Mouse (Mus musculus) erythroblast, embryonic 14.5 days (primary cell): Measurements from ENCODE around the gene Rnpep. TPM values are rescaled to one million over a fixed set of nuclear protein-coding genes. Genes with fewer than 3 reads are reported as not detected.
"Not testable (repeated sequence)": the region's sequence is repeated elsewhere in the genome, so short reads cannot be mapped to it uniquely, and the experiment has no call there.

Source experiments
- H3K27me3 ChIP-seq: 2 replicates; pipeline ENCODE4 v1.6.1; 2012; ENCODE audit warnings: inconsistent platforms; ENCODE audit not compliant: control insufficient read depth
- H3K36me3 ChIP-seq: 2 replicates; pipeline ENCODE4 v1.6.1; 2012; ENCODE audit warnings: mild to moderate bottlenecking, inconsistent platforms; ENCODE audit not compliant: control insufficient read depth
- H3K4me1 ChIP-seq: 2 replicates; pipeline ENCODE4 v1.6.1; 2012; ENCODE audit warnings: inconsistent platforms; ENCODE audit not compliant: control insufficient read depth
- H3K4me3 ChIP-seq: replicated peaks from 2 replicates; pipeline ENCODE3; 2012; ENCODE audit warnings: moderate library complexity, mild to moderate bottlenecking, inconsistent platforms
- H3K9me3 ChIP-seq: 2 replicates; pipeline ENCODE4 v1.6.1; 2012; ENCODE audit warnings: low read length, inconsistent platforms, mixed read lengths; ENCODE audit not compliant: control insufficient read depth
- GATA1 ChIP-seq: IDR thresholded peaks from 2 replicates; pipeline ENCODE4 v1.6.1; 2012; ENCODE audit warnings: low read length, inconsistent platforms, mixed read lengths
- TAL1 ChIP-seq: IDR thresholded peaks from 3 replicates; pipeline ENCODE4 v1.6.1; 2012; ENCODE audit warnings: low read length, inconsistent platforms, mixed read lengths
- polyA plus RNA-seq: library from polyadenylated mRNA; stranded (reverse); fragments of >175 nt; gene quantifications from 2 replicates; pipeline ENCODE4 v1.2.3, GENCODE M21; 2012

Rnpep gene
- polyA plus RNA-seq, 1 experiment, result 0.21 TPM

GRCm38 (mm10) chr1:135248434-135248850, 35.4 kb downstream of the Rnpep start:
- TF ChIP-seq GATA1 (no peak), TAL1 (no peak)
- Histone ChIP-seq H3K4me1 (peaks cover 59% of the 10 kb centered on the region), H3K4me3 (no peak overlapping the region), H3K36me3 (no peaks in the 10 kb centered on the region), H3K27me3 (peaks cover 6% of the 10 kb centered on the region), H3K9me3 (peaks cover 2% of the 10 kb centered on the region; the same call in 1 of the 2 replicates)

GRCm38 (mm10) chr1:135244014-135244413, 39.9 kb downstream of the Rnpep start:
- Histone ChIP-seq H3K4me3 (no peak overlapping the region), H3K27me3 (peaks cover 6% of the 10 kb centered on the region), H3K36me3 (no peaks in the 10 kb centered on the region), H3K9me3 (no peaks in the 10 kb centered on the region), H3K4me1 (peaks cover 26% of the 10 kb centered on the region)
- no peak for TF ChIP-seq TAL1
- no peak for TF ChIP-seq GATA1

- not testable (repeated sequence) for H3K27me3 ChIP-seq, H3K9me3 ChIP-seq, H3K4me3 ChIP-seq, H3K36me3 ChIP-seq
- peaks cover 18% of the 10 kb centered on the region for H3K4me1 ChIP-seq
Measured at GRCm38 (mm10) chr1:135240206-135240605, 43.7 kb downstream of the Rnpep start.

- no peak overlapping the region for H3K4me3 ChIP-seq
- peaks cover 9% of the 10 kb centered on the region for H3K4me1 ChIP-seq
- no peaks in the 10 kb centered on the region; the same call in 1 of the 2 replicates for H3K27me3 ChIP-seq
- TF ChIP-seq TAL1 (no peak), GATA1 (no peak)
- no peaks in the 10 kb centered on the region for H3K36me3 ChIP-seq
- H3K9me3 ChIP-seq, result no peaks in the 10 kb centered on the region
Measured at GRCm38 (mm10) chr1:135237131-135237851, 46.6 kb downstream of the Rnpep start.

- H3K4me3 ChIP-seq, result no peak overlapping the region
- no peaks in the 10 kb centered on the region for H3K9me3 ChIP-seq
- peaks cover 3% of the 10 kb centered on the region for H3K4me1 ChIP-seq
- no peak for TF ChIP-seq GATA1
- no peak for TF ChIP-seq TAL1
- no peaks in the 10 kb centered on the region; the same call in 1 of the 2 replicates for H3K27me3 ChIP-seq
- no peaks in the 10 kb centered on the region for H3K36me3 ChIP-seq
Measured at GRCm38 (mm10) chr1:135234771-135235170, 49.1 kb downstream of the Rnpep start.

GRCm38 (mm10) chr1:135233961-135234360, 49.9 kb downstream of the Rnpep start:
- H3K36me3 ChIP-seq, result no peaks in the 10 kb centered on the region
- no peaks in the 10 kb centered on the region; the same call in 1 of the 2 replicates for H3K27me3 ChIP-seq
- 0 out of 2 replicates have a peak, but pooled peaks cover 2% of the 10 kb centered on the region for H3K4me1 ChIP-seq
- TF ChIP-seq GATA1 (no peak), TAL1 (no peak)
- H3K4me3 ChIP-seq, result no peak overlapping the region
- no peaks in the 10 kb centered on the region for H3K9me3 ChIP-seq

- H3K4me1 ChIP-seq, H3K4me3 ChIP-seq, H3K9me3 ChIP-seq, H3K36me3 ChIP-seq, H3K27me3 ChIP-seq: not testable (repeated sequence)
Measured at GRCm38 (mm10) chr1:135231878-135232277, 52.0 kb downstream of the Rnpep start.

- TF ChIP-seq TAL1 (no peak), GATA1 (no peak)
- Histone ChIP-seq H3K4me1 (no peaks in the 10 kb centered on the region), H3K36me3 (no peaks in the 10 kb centered on the region), H3K27me3 (peaks cover 3% of the 10 kb centered on the region), H3K4me3 (no peak overlapping the region), H3K9me3 (peaks cover 3% of the 10 kb centered on the region; the same call in 1 of the 2 replicates)
Measured at GRCm38 (mm10) chr1:135227339-135227950, 56.4 kb downstream of the Rnpep start.

- Histone ChIP-seq H3K9me3 (peaks cover 3% of the 10 kb centered on the region; the same call in 1 of the 2 replicates), H3K4me3 (no peak overlapping the region), H3K4me1 (no peaks in the 10 kb centered on the region), H3K27me3 (peaks cover 3% of the 10 kb centered on the region), H3K36me3 (no peaks in the 10 kb centered on the region)
- TF ChIP-seq TAL1, result no peak
- no peak for TF ChIP-seq GATA1
Measured at GRCm38 (mm10) chr1:135224981-135225604, 58.8 kb downstream of the Rnpep start.
